Mouse (Mus musculus) thymus, adult 2 months (tissue): Measurements from ENCODE around the gene C1qtnf5. TPM values are rescaled to one million over a fixed set of nuclear protein-coding genes. Genes with fewer than 3 reads are reported as not detected.

Experiments
- DNase-seq: peaks from one replicate; pipeline ENCODE4 v3.0.0; 2021
- H3K27ac ChIP-seq: fragments of 200-500 bp; 2 replicates; pipeline ENCODE4 v1.5.1; 2012; ENCODE audit warnings: low read length, control low read depth; ENCODE audit not compliant: control insufficient read depth, insufficient read depth
- H3K27me3 ChIP-seq: fragments of 200-500 bp; 2 replicates; pipeline ENCODE4 v1.6.1; 2012; ENCODE audit warnings: mild to moderate bottlenecking, low read length, moderate library complexity, mixed read lengths; ENCODE audit not compliant: control insufficient read depth, insufficient read depth
- H3K36me3 ChIP-seq: fragments of 200-500 bp; 2 replicates; pipeline ENCODE4 v1.6.1; 2012; ENCODE audit warnings: mild to moderate bottlenecking, low read length, moderate library complexity; ENCODE audit not compliant: control insufficient read depth, insufficient read depth
- H3K4me1 ChIP-seq: fragments of 200-500 bp; replicated peaks from 2 replicates; pipeline ENCODE4 v1.6.1; 2012; ENCODE audit warnings: low read length; ENCODE audit not compliant: control insufficient read depth, insufficient read depth
- H3K4me3 ChIP-seq: fragments of 200-500 bp; 2 replicates; pipeline ENCODE4 v1.5.1; 2012; ENCODE audit warnings: mild to moderate bottlenecking, low read length, control low read depth, moderate library complexity; ENCODE audit not compliant: control insufficient read depth, insufficient read depth
- CTCF ChIP-seq: fragments of 200-500 bp; IDR thresholded peaks from 2 replicates; pipeline ENCODE4 v1.5.1; 2012; ENCODE audit warnings: mild to moderate bottlenecking, control low read depth, low read length, moderate library complexity, borderline replicate concordance; ENCODE audit not compliant: control insufficient read depth, poor library complexity, insufficient read depth; ENCODE audit errors: extremely low read depth
- POLR2A ChIP-seq: fragments of 200-500 bp; IDR thresholded peaks from 2 replicates; pipeline ENCODE4 v1.6.1; 2012; ENCODE audit warnings: mild to moderate bottlenecking, low read length, control low read depth, moderate library complexity; ENCODE audit not compliant: control insufficient read depth, poor library complexity, insufficient read depth; ENCODE audit errors: extremely low read depth
- WGBS: fragments of 180-500 bp; shearing (Covaris S2); methylation state at CpG from one replicate; pipeline ENCODE4 v1.1.7; 2018; 5-methylcytosine and 5-hydroxymethylcytosine counted together
- polyA plus RNA-seq: library from polyadenylated mRNA; depleted of rRNA; stranded (reverse); fragments of >200 nt; gene quantifications from 2 replicates; pipeline ENCODE4 v1.2.3, GENCODE M21; 2012

Gene C1qtnf5
- polyA plus RNA-seq, 1 experiment = 5.0 TPM

GRCm38 (mm10) chr9:44084659-44085229 lies 22.3 kb upstream of the C1qtnf5 start:
- H3K27me3 ChIP-seq = peaks cover 10% of the 10 kb centered on the region; the same call in 1 of the 2 replicates
- TF ChIP-seq CTCF (no peak), POLR2A (no peak)
- DNase-seq = peak; percentile 80
- H3K4me3 ChIP-seq = peak overlapping the region; percentile 53
- H3K27ac ChIP-seq = no peak overlapping the region
- 1% methylated on average over 59 of the region's 62 CpGs for WGBS
- H3K4me1 ChIP-seq = peaks cover 38% of the 10 kb centered on the region
- no peaks in the 10 kb centered on the region for H3K36me3 ChIP-seq

- Histone ChIP-seq H3K4me1 (peaks cover 41% of the 10 kb centered on the region), H3K4me3 (peak overlapping the region; percentile 53), H3K27ac (no peak overlapping the region), H3K27me3 (peaks cover 10% of the 10 kb centered on the region; the same call in 1 of the 2 replicates), H3K36me3 (no peaks in the 10 kb centered on the region)
- TF ChIP-seq POLR2A (no peak), CTCF (no peak)
- DNase-seq = no peak
- 24% methylated on average over 10 of the region's 10 CpGs for WGBS
Measured at GRCm38 (mm10) chr9:44085276-44085675, 21.8 kb upstream of the C1qtnf5 start.

- 96% methylated on average over 15 of the region's 15 CpGs for WGBS
- no peak overlapping the region for H3K27ac ChIP-seq
- no peak for DNase-seq
- H3K36me3 ChIP-seq = no peaks in the 10 kb centered on the region
- TF ChIP-seq POLR2A (no peak), CTCF (no peak)
- peaks cover 41% of the 10 kb centered on the region for H3K4me1 ChIP-seq
- peaks cover 10% of the 10 kb centered on the region; the same call in 1 of the 2 replicates for H3K27me3 ChIP-seq
- H3K4me3 ChIP-seq = no peak overlapping the region
Measured at GRCm38 (mm10) chr9:44085741-44086665, 21.0 kb upstream of the C1qtnf5 start.

- H3K4me3 ChIP-seq = no peak overlapping the region
- no peaks in the 10 kb centered on the region for H3K36me3 ChIP-seq
Measured at GRCm38 (mm10) chr9:44086960-44087359, 20.1 kb upstream of the C1qtnf5 start.

GRCm38 (mm10) chr9:44087761-44088455 lies 19.1 kb upstream of the C1qtnf5 start:
- Histone ChIP-seq H3K4me1 (peaks cover 41% of the 10 kb centered on the region), H3K36me3 (no peaks in the 10 kb centered on the region), H3K27ac (no peak overlapping the region), H3K27me3 (peaks cover 10% of the 10 kb centered on the region; the same call in 1 of the 2 replicates), H3K4me3 (no peak overlapping the region)
- DNase-seq = no peak
- WGBS = 41% methylated on average over 15 of the region's 15 CpGs
- no peak for TF ChIP-seq POLR2A
- no peak for TF ChIP-seq CTCF

More at GRCm38 (mm10) chr9:44086960-44087359, 20.1 kb upstream of the C1qtnf5 start:
- Histone ChIP-seq H3K4me1 (peaks cover 41% of the 10 kb centered on the region), H3K27me3 (peaks cover 10% of the 10 kb centered on the region; the same call in 1 of the 2 replicates), H3K27ac (no peak overlapping the region)
- no peak for DNase-seq
- WGBS = 93% methylated on average over 10 of the region's 10 CpGs
- TF ChIP-seq POLR2A (no peak), CTCF (no peak)

- peak; percentile 50 for DNase-seq
- peaks cover 3% of the 10 kb centered on the region; the same call in 1 of the 2 replicates for H3K27me3 ChIP-seq
- H3K27ac ChIP-seq = no peak overlapping the region; the same call in 1 of the 2 replicates
- peaks cover 41% of the 10 kb centered on the region for H3K4me1 ChIP-seq
- no peaks in the 10 kb centered on the region for H3K36me3 ChIP-seq
- 18% methylated on average over 12 of the region's 12 CpGs for WGBS
- H3K4me3 ChIP-seq = no peak overlapping the region
- TF ChIP-seq POLR2A (no peak), CTCF (no peak)
Measured at GRCm38 (mm10) chr9:44088877-44089608, 18.0 kb upstream of the C1qtnf5 start.
